Comparison of ENCODE assay signal across 10 mouse cellular contexts in the genomic region with DNA sequence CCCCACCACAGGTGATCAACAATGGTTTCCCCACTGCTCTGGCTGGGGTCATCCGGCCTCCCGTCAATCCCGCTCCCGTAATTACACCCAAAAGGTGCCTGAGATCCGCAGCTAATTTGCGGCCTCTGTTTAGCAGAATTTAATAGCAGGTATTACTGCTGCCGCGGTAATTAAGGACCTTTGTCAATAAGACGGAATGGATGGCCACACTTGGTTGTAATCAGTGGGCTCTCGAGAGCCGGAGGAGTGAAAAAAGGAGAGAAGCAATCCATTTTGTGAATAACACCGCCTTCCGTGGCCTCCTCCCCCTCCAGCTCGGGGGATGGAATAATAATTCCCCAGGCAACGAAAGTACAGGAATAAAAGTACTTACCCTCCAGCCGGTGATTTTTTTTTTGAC.
DNase-seq lines count a peak whose midpoint lies in the region; ATAC-seq lines count a peak whose summit lies in the region.
"Had no signal": no experiment of that assay in that cellular context is flagged by ENCODE, and none has a peak within 500 bp of the region (broad histone marks: within the 10 kb centered on the region; RNA-seq: fewer than 3 reads in every experiment).

No protein-coding gene starts in this region.

- H3K4me3 ChIP-seq in kidney, embryonic 15.5 days (replicated peaks): peak overlapping the region; percentile 3; the same call in 1 of the 2 replicates
- H3K4me3 ChIP-seq in forebrain, embryonic 11.5 days (ENCODE audit: low read depth, low read length): peak overlapping the region; percentile 6; the same call in 1 of the 2 replicates
- H3K4me3 ChIP-seq in limb, embryonic 11.5 days (ENCODE audit: low read depth, low read length): no peak overlapping the region
- H3K4me3 ChIP-seq in neural tube, embryonic 15.5 days (replicated peaks): 0 out of 2 replicates have a peak overlapping the region, but pooled peaks have one; percentile 6

- H3K27ac ChIP-seq in kidney, embryonic 15.5 days: no peak overlapping the region
- no peak overlapping the region for H3K27ac ChIP-seq in forebrain, embryonic 11.5 days (ENCODE audit: low read depth, low read length)
- H3K27ac ChIP-seq in limb, embryonic 11.5 days (replicated peaks; ENCODE audit: low read depth, low read length): no peak overlapping the region
- no peak overlapping the region for H3K27ac ChIP-seq in neural tube, embryonic 15.5 days (replicated peaks)

- H3K9me3 ChIP-seq in kidney, embryonic 15.5 days (replicated peaks): no peaks in the 10 kb centered on the region
- no peaks in the 10 kb centered on the region for H3K9me3 ChIP-seq in forebrain, embryonic 11.5 days (ENCODE audit: control insufficient read depth, low read length)
- H3K9me3 ChIP-seq in limb, embryonic 11.5 days (ENCODE audit: control insufficient read depth, low read length): no peaks in the 10 kb centered on the region
- no peaks in the 10 kb centered on the region for H3K9me3 ChIP-seq in neural tube, embryonic 15.5 days (replicated peaks)

- H3K4me1 ChIP-seq in kidney, embryonic 15.5 days: peaks cover 28% of the 10 kb centered on the region
- H3K4me1 ChIP-seq in forebrain, embryonic 11.5 days (replicated peaks; ENCODE audit: control insufficient read depth, insufficient read depth, low read length): peaks cover 11% of the 10 kb centered on the region; the same call in 1 of the 2 replicates
- H3K4me1 ChIP-seq in limb, embryonic 11.5 days (ENCODE audit: control insufficient read depth, insufficient read depth, low read length): peaks cover 5% of the 10 kb centered on the region; the same call in 1 of the 2 replicates
- peaks cover 23% of the 10 kb centered on the region for H3K4me1 ChIP-seq in neural tube, embryonic 15.5 days

- no peak for DNase-seq in kidney, adult 8-10 months
- DNase-seq in forebrain, embryonic 11.5 days (ENCODE audit: low spot score): peak; percentile 58
- peak; percentile 43 for DNase-seq in limb, embryonic 11.5 days (ENCODE audit: low spot score)
- DNase-seq in urinary bladder, postnatal 10 days (ENCODE audit: low spot score): no peak
- DNase-seq in thymus, postnatal 25 days: no peak
- DNase-seq in thymus, postnatal 36 days: no peak
- DNase-seq: cerebellum, adult 11 months; thymus, postnatal 4 days had no signal

- H3K36me3 ChIP-seq in kidney, embryonic 15.5 days: no peaks in the 10 kb centered on the region
- H3K36me3 ChIP-seq in forebrain, embryonic 11.5 days (ENCODE audit: control insufficient read depth, insufficient read depth, low read length): no peaks in the 10 kb centered on the region
- H3K36me3 ChIP-seq in limb, embryonic 11.5 days (ENCODE audit: control insufficient read depth, insufficient read depth, low read length): no peaks in the 10 kb centered on the region
- no peaks in the 10 kb centered on the region for H3K36me3 ChIP-seq in neural tube, embryonic 15.5 days

- 1% methylated on average over 16 of the region's 16 CpGs for WGBS in kidney, embryonic 15.5 days
- under 1% methylated on average over 16 of the region's 16 CpGs for WGBS in forebrain, embryonic 11.5 days
- WGBS in limb, embryonic 11.5 days: under 1% methylated on average over 16 of the region's 16 CpGs
- 1% methylated on average over 16 of the region's 16 CpGs for WGBS in neural tube, embryonic 15.5 days

- ATAC-seq in kidney, embryonic 15.5 days (replicated peaks; ENCODE audit: low FRiP score): no peak
- no peak for ATAC-seq in forebrain, embryonic 11.5 days (replicated peaks; ENCODE audit: low FRiP score)
- ATAC-seq in limb, embryonic 11.5 days (ENCODE audit: insufficient number of reproducible peaks, low FRiP score, low TSS enrichment, low read depth): no peak
- ATAC-seq in neural tube, embryonic 15.5 days (ENCODE audit: low FRiP score): no peak

- no peak overlapping the region for H3K9ac ChIP-seq in kidney, embryonic 15.5 days
- no peak overlapping the region for H3K9ac ChIP-seq in forebrain, embryonic 11.5 days (ENCODE audit: low read length)
- H3K9ac ChIP-seq in limb, embryonic 11.5 days (ENCODE audit: low read length): no peak overlapping the region
- H3K9ac ChIP-seq in neural tube, embryonic 15.5 days (replicated peaks): no peak overlapping the region

- H3K27me3 ChIP-seq in kidney, embryonic 15.5 days: peaks cover 84% of the 10 kb centered on the region
- H3K27me3 ChIP-seq in forebrain, embryonic 11.5 days (ENCODE audit: control insufficient read depth, insufficient read depth, low read length): peaks cover 73% of the 10 kb centered on the region
- peaks cover 39% of the 10 kb centered on the region for H3K27me3 ChIP-seq in limb, embryonic 11.5 days (ENCODE audit: control insufficient read depth, insufficient read depth, low read length)
- peaks cover 56% of the 10 kb centered on the region for H3K27me3 ChIP-seq in neural tube, embryonic 15.5 days (replicated peaks)

- H3K4me2 ChIP-seq in kidney, embryonic 15.5 days: peak overlapping the region; percentile 36
- peak overlapping the region; percentile 34 for H3K4me2 ChIP-seq in forebrain, embryonic 11.5 days (ENCODE audit: low read depth, low read length, severe bottlenecking)
- H3K4me2 ChIP-seq in limb, embryonic 11.5 days (ENCODE audit: low read depth, severe bottlenecking): peak overlapping the region; percentile 31
- H3K4me2 ChIP-seq in neural tube, embryonic 15.5 days: peak overlapping the region; percentile 45

Comparison
In these comparisons a context has a peak if more than half of its experiments do, and no peak if none do; other contexts are left out.
1. DNase-seq: peak in forebrain, embryonic 11.5 days (single experiment) and limb, embryonic 11.5 days (single experiment); none in kidney, adult 8-10 months (0 of 2), urinary bladder, postnatal 10 days (single experiment), thymus, postnatal 25 days (single experiment) and thymus, postnatal 36 days (0 of 2).
2. Peak in every context shown above with its lines, with median percentiles within 50 percentile points of each other: H3K4me2 ChIP-seq.